Mouse (Mus musculus) lung, postnatal 0 days (tissue): Measurements from ENCODE around the gene Psmd9.
"Not testable (repeated sequence)": the region's sequence is repeated elsewhere in the genome, so short reads cannot be mapped to it uniquely, and the experiment has no call there.

Experiments
- CTCF ChIP-seq: IDR thresholded peaks from 2 replicates; pipeline ENCODE4 v1.5.1; 2016; ENCODE audit warnings: antibody characterized with exemption, mild to moderate bottlenecking
- EP300 ChIP-seq: IDR thresholded peaks from 2 replicates; pipeline ENCODE4 v1.6.1; 2016; ENCODE audit warnings: antibody characterized with exemption, mild to moderate bottlenecking, control low read depth

DNA sequence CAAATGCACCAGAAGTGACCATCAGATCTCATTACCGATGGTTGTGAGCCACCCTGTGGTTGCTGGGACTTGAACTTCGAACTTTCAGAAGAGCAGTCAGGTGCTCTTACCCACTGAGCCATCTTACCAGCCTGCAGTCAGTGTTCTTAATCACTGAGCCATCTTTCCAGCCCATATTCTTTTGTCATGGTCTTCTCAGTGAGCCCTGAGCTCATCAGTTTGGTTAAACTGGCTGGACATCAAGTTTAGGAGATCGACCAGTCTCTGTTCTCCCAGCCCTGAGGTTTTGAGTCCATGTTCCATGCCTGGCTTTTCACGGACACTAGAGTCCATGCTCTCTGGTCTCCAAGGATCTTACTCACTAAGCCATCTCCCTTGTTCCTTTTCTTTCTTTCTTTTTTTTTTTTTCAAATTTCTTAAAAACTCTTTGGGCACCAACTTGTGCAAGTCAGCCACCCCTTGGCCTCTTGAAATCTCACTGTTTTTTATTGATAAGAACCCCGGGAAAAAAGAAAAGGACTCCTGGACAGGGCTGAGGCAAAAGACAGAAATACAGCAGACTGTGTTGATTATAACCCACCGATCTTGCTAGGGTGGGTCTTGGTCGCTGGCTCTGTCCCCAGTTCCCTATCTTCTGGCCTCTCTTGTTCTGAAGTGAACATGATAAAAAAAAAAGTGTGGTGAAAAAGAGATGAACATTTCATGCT is 31.8 kb downstream of the Psmd9 start:
- not testable (repeated sequence) for TF ChIP-seq CTCF, EP300
